ENCODE assay signal across 8 mouse cellular contexts in the genomic region with DNA sequence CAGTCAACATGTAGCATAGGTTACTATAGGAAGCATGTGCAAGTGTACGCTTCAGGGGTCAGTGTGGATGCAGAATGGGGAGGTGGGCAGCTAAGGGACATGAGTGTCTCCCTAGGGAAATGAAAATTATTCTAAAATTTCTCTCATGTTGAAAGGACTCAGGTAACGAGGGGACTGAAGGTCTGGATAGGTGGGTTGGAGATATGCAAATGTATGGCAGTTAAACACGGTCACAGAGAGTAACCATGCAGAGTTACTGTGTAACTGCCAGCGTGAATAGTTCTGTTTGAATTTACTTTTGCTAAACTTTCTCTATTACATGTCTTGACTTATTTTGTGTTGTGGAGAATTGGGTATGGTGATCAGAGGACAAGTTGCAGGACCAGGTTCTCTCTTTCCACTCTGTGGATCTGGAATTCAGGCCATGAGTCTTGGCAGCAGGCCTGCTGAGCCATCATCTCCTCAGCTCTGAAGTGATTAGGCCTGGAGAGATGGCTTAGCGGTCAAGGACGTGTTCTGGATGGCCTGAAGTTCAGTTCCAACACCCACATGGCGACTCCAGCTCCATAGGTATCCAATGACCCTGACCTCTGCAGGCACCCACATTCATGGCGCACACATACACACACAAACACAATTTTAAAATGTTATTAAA. TPM values are rescaled to one million over a fixed set of nuclear protein-coding genes. Genes with fewer than 3 reads are reported as not detected.
DNase-seq lines count a peak whose midpoint lies in the region; ATAC-seq and TF ChIP-seq lines count a peak whose summit lies in the region.

No protein-coding gene starts in this region.

- no peak overlapping the region for H3K9ac ChIP-seq in forebrain, embryonic 12.5 days

- H3K4me2 ChIP-seq in forebrain, embryonic 12.5 days = no peak overlapping the region

- no peak for ATAC-seq in forebrain, embryonic 12.5 days (ENCODE audit: low FRiP score)

- 93% methylated on average over 8 of the region's 8 CpGs for WGBS in forebrain, embryonic 12.5 days

- no peak overlapping the region for H3K27ac ChIP-seq in forebrain, embryonic 12.5 days
- no peak overlapping the region for H3K27ac ChIP-seq in layer of hippocampus, adult 2 months

- no peak overlapping the region for H3K4me3 ChIP-seq in forebrain, embryonic 12.5 days (replicated peaks)
- H3K4me3 ChIP-seq in layer of hippocampus, adult 2 months = no peak overlapping the region

- no peaks in the 10 kb centered on the region for H3K27me3 ChIP-seq in forebrain, embryonic 12.5 days

- no peaks in the 10 kb centered on the region for H3K9me3 ChIP-seq in forebrain, embryonic 12.5 days

- intact Hi-C loops in heart, postnatal 10 days (cut with DNase I) = loop anchor here (5.0 kb wide), 1 partner anchor 32 kb away; no protein-coding TSS in a partner anchor

- peaks cover 15% of the 10 kb centered on the region; the same call in 1 of the 2 replicates for H3K36me3 ChIP-seq in forebrain, embryonic 12.5 days (replicated peaks)

- 0 out of 2 replicates have a peak, but pooled peaks cover 2% of the 10 kb centered on the region for H3K4me1 ChIP-seq in forebrain, embryonic 12.5 days

- peak; percentile 65 for DNase-seq in cerebellum, adult 11-12 months
- no peak for DNase-seq in cerebellum, postnatal 4 days (ENCODE audit: low spot score in 2 of 2)
- peak; percentile 77 for DNase-seq in A20 (ENCODE audit: low read depth, low spot score)
- DNase-seq in cerebellum, adult 8-10 months = peak; percentile 51
- DNase-seq in heart, postnatal 10 days = peak; percentile 63 to 68
- DNase-seq in thymus, postnatal 0 days (ENCODE audit: low spot score) = no peak
- no peak for DNase-seq in layer of hippocampus, adult 2 months (ENCODE audit: low spot score in 2 of 2)

- TF ChIP-seq CTCF in layer of hippocampus, adult 2 months (conservative IDR thresholded peaks at IDR 0.05) = no peak

RNA-seq across cellular contexts. Expression of gene Bicra, which starts 33.1 kb away (rescaled TPM):
- 1 to 10 TPM; 9.3 to 9.6 TPM for total RNA-seq in heart, postnatal 10 days (2021)
- polyA plus RNA-seq in forebrain, embryonic 12.5 days (2016; fragmentation: Nextera tagmentation; extraction: Ambion mirVana) = 9.1 and 9.5 TPM in 2 replicates
- 2.9 and 4.9 TPM in 2 replicates for polyA plus RNA-seq in thymus, postnatal 0 days (2015; fragmentation: Nextera tagmentation; extraction: Ambion mirVana)
- total RNA-seq in layer of hippocampus, adult 2 months (2021) = 10 to 100 TPM; 20.8 to 22.8 TPM

RNA-seq across cellular contexts. Expression of gene Zfp541, which starts 47.0 kb away (rescaled TPM):
- not detected for total RNA-seq in heart, postnatal 10 days (2021)
- not detected in 2 replicates for polyA plus RNA-seq in forebrain, embryonic 12.5 days (2016; fragmentation: Nextera tagmentation; extraction: Ambion mirVana)
- 0.13 and 0.36 TPM in 2 replicates for polyA plus RNA-seq in thymus, postnatal 0 days (2015; fragmentation: Nextera tagmentation; extraction: Ambion mirVana)
- total RNA-seq in layer of hippocampus, adult 2 months (2021) = 1 to 10 TPM in 1 of 2 experiments, under 1 TPM in 1; 0.59 to 1.1 TPM

RNA-seq across cellular contexts. Expression of gene Ehd2, which starts 47.3 kb away (rescaled TPM):
- total RNA-seq in heart, postnatal 10 days (2021) = 100 to 1,000 TPM; 224 to 236 TPM
- polyA plus RNA-seq in forebrain, embryonic 12.5 days (2016; fragmentation: Nextera tagmentation; extraction: Ambion mirVana) = 6.6 and 7.6 TPM in 2 replicates
- polyA plus RNA-seq in thymus, postnatal 0 days (2015; fragmentation: Nextera tagmentation; extraction: Ambion mirVana) = 5.1 and 6.5 TPM in 2 replicates
- total RNA-seq in layer of hippocampus, adult 2 months (2021) = 1 to 10 TPM; 6.7 to 7.3 TPM

Comparison
In these comparisons a context has a peak if more than half of its experiments do, and no peak if none do; other contexts are left out.
1. DNase-seq: peak in cerebellum, adult 11-12 months (single experiment), A20 (single experiment), cerebellum, adult 8-10 months (single experiment) and heart, postnatal 10 days (2 of 2); none in cerebellum, postnatal 4 days (0 of 2), thymus, postnatal 0 days (single experiment) and layer of hippocampus, adult 2 months (0 of 2).
2. RNA of gene Ehd2, which starts 47.3 kb away (total RNA-seq): 224 to 236 TPM in heart, postnatal 10 days; 6.7 to 7.3 TPM in layer of hippocampus, adult 2 months; every median in the first group is over 10 times any median in the second.